Mouse (Mus musculus) liver, adult (tissue): ENCODE data around the gene Ptbp1.
A peak's percentile ranks its signal among the peaks of the same experiment; 100 is the strongest.

ENCODE experiments used
- GATA4 ChIP-seq: IDR thresholded peaks from 2 replicates; pipeline ENCODE4 v1.6.1; 2014; ENCODE audit warnings: mild to moderate bottlenecking, low read length; ENCODE audit not compliant: insufficient replicate concordance

The Ptbp1 gene

GRCm38 (mm10) chr10:79821731-79822130 is 32.5 kb upstream of the Ptbp1 start:
- no peak for TF ChIP-seq GATA4

- TF ChIP-seq GATA4: no peak
Measured at GRCm38 (mm10) chr10:79822372-79822771, 31.9 kb upstream of the Ptbp1 start.

- no peak for TF ChIP-seq GATA4
Measured at GRCm38 (mm10) chr10:79823011-79823410, 31.2 kb upstream of the Ptbp1 start.

- TF ChIP-seq GATA4: peak; percentile 63; the same call in 1 of the 2 replicates
Measured at GRCm38 (mm10) chr10:79824413-79824812, 29.8 kb upstream of the Ptbp1 start.

- no peak for TF ChIP-seq GATA4
Measured at GRCm38 (mm10) chr10:79831583-79831982, 22.6 kb upstream of the Ptbp1 start.

DNA sequence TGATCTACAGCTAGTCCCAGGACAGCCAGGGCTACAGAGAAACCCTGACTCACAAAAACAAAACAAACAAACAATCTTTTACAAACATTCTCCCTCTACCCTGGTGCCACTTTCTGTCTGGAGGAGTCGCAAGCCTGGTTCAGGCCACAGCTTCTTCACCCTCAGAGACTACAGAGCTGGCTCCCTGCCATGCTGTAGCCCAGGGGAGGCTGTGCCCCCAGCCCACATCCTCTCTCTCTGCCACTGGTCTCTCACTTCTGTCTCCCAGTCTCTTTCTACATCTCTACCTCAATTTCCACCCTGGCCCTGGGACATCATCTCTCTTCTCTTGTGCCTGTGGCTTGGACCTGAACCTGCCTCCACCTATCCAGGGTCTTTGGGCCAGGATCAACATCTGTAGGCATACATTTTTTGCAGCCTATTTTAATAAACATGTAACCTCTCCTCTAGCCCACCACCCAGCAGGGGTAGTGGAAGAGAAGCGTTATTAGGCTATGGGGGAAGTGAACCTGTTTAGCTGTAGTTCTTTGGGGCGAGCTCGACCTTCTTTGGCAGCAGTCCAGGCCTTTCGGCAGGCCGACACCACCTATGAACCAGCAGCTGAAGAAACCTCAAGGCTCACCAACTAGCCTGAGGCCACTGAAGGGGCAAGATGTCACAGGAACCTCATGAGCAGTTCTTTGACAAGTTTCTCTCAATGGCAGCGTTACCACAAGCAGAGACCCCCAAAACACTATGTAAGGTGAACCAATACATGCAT is 22.0 kb upstream of the Ptbp1 start:
- no peak for TF ChIP-seq GATA4

DNA sequence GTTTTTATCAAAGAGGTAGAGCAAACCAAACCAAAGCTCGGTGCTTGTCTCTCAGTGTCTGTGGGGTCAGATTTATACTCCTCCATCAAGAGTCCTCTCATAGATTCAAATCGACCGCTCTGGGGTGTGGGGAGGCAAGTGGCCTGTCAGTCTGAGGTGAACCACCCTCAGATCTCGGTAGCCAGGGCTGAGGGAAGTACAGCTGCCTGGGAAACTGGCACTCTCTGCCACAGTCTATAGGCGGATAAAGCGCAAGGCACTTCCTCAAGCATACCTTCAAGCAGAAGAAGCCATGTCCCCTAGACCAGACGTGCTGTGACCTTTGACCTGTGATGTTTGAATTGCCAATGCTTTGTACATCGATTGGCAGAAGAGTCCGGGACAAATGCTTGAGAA is 21.4 kb upstream of the Ptbp1 start:
- no peak for TF ChIP-seq GATA4

DNA sequence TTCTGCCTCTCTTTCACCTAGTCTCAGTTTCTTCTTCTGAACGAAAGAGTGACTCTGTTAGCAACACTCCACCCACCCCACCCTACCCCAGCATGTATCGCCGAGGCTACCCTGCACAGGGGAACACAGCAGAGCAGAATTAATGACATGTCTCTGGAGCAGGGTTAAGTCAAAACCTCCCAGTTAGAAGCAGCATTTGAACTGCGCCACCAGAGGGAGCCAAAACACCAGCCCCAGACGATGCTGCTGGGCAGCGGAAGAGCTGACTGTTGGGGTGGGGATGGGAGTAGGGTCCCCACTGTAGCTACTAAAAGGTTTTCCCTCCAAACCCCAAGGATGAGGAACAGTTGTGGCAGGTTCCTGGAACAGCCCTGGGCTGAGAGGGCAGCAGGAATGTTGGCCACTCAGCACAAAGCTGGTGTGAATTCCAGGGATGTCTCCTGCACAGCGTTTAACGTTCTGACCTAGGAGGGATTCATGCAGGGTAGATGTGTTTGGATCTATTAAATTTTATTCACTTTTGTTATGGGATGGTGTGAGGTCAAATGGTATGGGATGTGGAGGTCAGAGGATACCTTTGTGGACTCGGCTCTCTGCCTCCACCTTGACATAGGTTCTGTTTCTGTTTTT is 19.3 kb upstream of the Ptbp1 start:
- TF ChIP-seq GATA4: no peak

DNA sequence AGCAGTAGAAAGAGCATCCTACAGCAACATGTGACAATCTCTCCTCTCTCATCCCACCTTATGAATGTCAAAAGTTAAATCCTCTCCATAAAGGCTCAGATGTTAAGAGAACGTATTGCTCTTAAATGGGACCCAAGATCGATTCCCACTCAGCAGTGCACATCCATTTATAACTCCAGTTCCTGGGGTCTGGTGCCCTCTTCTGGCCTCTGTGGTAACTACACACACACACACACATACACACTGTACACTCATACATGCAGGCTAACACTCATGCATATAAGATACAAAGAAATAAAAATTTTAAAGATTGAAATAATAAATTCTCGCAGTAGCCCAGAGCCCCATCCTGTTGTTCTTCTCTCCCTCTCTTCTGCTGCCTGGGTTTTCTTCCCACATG is 17.3 kb upstream of the Ptbp1 start:
- TF ChIP-seq GATA4: no peak

DNA sequence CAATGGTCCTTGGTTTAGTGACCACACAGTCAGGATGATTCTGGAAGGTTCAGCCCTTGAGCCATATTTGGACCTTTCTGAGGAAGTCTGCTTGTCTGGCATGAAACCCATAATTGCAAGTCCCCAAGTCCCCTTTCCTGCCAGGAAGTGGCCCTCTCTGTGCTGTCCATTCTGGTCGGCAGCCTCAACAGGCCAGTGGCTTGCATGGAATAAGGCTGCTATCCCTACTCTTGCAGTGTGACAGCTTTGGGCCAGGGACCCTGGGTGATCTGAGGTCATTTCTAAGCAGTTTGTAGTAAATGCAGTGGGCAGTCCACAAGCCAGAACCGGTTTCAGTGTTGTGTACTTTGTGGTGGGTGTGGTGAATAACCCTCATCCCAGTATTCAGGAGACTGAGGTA is 16.1 kb upstream of the Ptbp1 start:
- TF ChIP-seq GATA4: no peak

GRCm38 (mm10) chr10:79840091-79840490 is 14.1 kb upstream of the Ptbp1 start:
- no peak for TF ChIP-seq GATA4

DNA sequence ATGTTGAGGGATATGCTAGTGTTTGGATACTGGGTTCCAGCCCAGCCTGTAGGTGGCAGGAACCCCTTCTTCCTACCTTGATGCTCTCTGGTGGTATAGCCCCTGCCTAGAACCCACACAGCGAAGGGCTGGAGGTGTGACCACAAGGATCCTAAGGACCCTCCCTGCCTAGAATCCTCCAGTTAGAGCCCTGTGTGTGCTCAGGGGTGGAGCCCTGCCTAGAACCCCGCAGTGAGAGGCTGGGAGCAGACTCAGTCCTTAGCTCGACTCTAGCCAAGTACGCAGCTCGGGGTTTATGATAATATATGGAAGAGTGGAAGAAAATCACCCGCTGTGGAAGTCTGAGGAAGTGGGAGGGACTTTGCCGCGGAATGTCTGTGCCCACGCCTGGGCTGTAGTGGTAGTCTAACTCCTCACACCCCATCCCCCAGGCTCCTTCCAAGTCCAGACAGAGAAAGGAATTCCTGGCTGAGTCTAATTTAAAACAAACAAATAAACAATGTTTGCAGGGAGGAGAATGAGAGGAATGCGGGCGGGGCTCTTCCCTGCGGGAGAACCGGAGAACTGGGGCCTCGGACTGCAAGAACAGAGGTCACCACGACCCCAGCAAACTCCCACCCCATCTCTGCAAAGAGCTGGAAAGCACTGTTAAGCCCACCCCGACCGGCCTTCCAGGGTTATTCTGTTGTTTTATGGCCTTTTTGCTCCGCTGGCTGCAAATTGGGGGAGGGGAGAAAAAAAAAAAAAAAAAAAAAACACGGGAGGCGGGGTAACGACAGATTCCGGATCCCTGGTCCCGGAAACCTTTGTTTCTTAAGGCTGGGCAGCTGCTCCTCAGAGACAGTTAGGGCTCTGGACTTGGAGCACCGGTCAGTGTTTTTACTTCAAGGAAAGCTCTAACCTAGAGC is 13.3 kb upstream of the Ptbp1 start:
- no peak for TF ChIP-seq GATA4

DNA sequence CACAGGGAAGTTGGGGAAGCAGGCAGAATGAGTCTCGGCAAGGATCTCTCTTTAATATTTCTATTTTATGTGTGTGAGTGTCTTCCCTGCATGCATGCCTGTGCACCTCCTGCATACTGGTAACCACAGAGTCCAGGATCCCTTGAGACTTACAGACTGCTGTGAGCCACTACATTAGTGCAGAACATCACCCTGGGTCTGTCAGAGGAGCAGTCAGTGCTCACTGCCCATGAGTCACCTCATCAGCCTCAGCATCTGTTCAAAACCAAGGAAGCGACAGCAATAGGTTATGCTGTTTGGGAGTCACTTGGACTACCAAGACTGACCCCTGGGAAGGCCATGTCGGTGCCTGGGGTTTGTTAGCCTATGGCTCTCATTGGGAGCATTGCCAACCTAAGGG is 11.9 kb upstream of the Ptbp1 start:
- no peak for TF ChIP-seq GATA4

DNA sequence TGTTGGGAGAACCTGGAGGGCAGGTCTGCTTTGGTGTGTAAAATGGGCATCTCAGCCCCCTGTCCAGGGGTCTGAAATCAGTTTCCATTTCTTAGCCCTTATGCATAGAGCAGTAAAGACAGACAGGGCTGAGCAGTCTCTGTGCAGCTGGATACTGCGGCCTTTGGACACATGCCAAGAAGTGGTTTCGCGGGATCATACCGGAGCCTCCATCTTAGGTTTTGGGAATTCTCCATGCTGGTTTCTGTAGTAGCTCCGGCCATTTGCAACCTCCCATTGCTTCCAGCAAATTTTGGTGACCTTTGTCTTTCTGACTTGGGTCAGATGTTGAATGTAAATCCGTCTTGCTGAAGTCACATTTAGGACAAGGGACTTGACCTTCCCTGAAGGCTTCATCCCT is 10.8 kb upstream of the Ptbp1 start:
- TF ChIP-seq GATA4: no peak

GRCm38 (mm10) chr10:79846553-79846952 is 7.7 kb upstream of the Ptbp1 start:
- TF ChIP-seq GATA4: no peak

DNA sequence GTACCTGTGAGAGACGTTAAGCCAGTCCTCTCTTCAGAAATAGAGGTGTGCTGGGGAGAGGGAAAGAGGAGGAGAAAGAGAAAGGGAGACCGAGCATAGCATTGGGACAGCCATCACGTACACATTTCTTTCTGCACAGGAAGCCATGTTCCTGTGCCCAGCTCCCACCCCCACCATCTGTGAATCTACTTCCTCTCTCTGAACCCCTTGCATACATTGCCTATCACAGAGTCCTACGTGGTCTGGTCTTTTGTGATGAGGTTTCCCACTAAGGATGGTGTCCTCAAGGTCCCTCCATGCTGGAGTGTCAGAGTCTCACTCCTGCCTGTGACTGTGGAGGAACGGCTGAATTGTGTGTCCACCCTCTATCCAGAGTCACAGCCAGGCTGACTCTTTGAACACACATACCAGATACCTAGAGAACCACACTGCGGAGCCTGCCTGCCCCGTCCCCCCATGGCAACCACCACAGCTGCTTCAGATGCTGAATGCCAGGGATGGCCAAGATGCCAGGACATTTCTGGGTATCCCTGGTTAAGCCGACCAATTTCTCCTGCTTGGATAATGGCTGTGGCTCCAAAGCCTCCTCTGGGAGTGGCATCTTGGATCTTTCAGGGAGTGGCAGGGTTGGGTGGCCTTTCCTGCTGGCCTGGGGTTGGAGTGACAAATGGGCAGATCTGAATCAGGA is 4.1 kb upstream of the Ptbp1 start:
- TF ChIP-seq GATA4: no peak

DNA sequence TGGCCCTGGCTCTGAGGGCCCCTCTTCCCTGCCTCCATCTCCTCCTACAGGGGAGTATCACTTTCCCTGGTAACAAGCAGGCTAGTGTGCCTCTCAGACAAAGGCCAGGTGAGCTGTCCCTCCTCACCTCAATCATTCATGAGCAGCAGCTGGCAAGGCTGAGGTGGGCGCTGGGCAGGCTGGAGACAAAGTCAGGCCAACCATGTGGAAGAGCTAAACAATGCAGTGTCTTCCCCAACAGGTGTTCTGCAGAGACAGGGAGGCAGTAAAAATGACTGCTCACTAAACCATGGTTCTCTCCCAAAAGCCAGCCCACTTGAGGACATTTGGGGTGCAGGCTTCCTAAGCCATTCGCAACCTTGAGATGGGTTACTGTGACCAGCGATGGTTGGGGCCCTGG is 2.6 kb upstream of the Ptbp1 start:
- TF ChIP-seq GATA4: no peak
